Mouse (Mus musculus) layer of hippocampus, adult 11-12 months (tissue): ENCODE measurements around the gene Sympk.

ENCODE experiments used
- DNase-seq: peaks from one replicate; pipeline ENCODE4 v3.0.0; 2022; ENCODE audit warnings: low spot score

Gene Sympk

GRCm38 (mm10) chr7:19007026-19007977 is 16.9 kb upstream of the Sympk start:
- no peak for DNase-seq

- DNase-seq: no peak
Observed at GRCm38 (mm10) chr7:19010581-19010980, 13.6 kb upstream of the Sympk start.

- DNase-seq: no peak
Observed at GRCm38 (mm10) chr7:19012025-19012621, 12.1 kb upstream of the Sympk start.

GRCm38 (mm10) chr7:19012882-19013281 is 11.3 kb upstream of the Sympk start:
- no peak for DNase-seq

DNA sequence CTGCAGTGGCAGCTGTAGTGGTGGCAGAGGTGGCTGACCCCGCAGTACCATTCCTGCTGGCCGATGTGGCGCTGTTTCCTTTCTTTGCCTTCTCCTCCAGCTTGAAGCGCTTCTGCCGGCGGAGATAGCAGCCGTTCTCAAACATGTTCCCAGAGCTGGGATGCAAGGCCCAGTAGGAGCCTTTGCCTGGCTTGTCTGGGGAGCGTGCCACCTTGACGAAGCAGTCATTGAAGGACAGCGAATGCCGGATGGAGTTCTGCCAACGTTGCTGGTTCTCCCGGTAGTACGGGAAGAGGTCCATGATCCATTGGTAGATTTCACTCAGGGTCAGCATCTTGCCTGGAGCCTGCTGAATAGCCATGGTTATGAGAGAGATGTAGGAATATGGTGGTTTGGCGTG is 9.7 kb upstream of the Sympk start:
- DNase-seq: no peak

DNA sequence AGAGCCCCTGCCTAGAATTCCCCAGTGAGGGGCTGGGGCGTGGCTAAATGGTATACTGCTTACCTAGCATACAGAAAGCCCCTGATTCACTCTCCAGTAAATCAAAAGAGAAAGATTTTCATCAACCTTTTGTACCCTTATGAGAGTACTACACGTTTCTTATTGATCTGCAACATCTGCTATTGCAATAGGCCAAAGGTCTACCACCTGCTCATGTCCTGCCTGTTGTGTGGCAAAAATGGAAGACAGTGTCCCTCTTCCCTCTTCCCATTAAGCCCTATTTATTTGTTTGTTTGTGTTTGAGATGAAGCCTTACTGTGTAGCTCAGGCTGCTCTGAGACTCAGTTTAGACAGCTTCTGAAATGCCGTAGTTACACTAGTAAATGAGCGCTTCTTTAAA is 8.1 kb upstream of the Sympk start:
- no peak for DNase-seq

DNA sequence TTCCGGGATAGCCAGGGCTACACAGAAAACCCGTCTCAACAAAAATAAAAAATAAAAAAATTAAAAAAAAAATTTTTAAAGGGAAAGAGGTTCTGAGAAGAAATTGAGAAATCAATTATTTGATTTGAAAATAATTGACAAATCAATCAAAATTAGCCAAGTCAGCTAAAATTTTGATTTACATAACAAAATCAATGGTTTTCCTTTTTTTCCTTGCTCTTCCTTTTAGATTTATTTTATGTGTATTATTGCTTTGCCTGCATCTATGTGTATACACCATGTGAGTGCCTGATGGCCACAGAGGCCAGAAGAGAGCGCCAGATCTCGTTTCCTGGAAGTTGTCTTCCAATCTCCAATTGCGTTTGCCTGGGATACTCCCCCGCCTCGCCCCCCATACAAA is 6.3 kb upstream of the Sympk start:
- DNase-seq: no peak

DNA sequence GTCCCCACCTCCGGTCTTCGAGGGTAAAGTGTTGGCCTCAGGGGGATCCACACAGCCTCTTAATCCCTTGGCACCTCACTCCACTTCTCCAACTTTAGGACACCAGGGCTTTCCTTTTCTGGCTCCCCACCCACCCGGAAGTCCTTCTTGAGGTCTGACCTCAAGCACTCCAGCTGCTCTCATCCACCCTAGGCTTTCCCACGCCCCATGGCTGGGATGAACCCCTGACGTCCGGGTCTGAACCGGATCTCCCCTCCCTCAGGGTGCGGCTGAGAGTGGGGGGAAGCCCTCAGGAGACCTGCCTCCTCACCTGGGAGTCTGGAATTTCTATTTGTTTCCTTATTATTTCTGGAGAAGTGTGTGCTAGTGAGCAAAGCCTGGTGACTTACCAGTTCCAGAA is 3.1 kb upstream of the Sympk start:
- DNase-seq: no peak

DNA sequence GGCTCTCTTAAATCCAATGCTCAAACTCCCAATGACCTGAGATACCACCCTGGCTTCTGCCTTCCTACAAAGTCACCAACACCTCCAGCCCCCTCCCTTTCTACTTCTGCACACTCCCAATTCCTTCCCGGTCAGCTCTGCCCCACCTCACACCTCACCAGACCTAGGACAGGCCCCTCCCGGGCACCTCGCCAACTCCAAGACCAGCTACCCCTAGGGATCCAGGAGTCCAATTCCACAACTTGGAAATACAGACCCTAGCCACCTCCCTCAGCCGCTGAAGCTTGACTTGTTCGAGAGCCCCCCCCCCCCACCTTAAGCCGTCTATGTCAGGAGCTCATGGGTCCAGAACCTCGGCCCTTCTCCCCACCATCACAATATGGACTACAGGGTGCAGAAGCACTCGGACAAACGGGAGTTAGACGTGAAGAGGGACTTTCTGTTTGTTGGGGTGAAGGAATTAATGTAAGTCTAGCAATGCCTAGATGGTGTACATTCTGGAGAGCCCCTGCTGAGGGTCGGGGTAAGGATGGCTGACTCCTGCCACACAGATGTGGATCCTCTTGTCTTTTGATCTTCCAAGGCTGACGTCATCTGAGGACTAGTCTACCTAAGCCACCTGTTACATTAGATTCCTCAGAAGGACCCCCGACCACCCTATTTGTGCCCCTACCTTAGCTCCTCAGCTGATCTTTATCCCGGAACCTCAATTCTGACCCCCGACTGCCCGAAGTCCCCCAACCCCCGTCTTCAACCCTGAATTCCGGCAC is 1.8 kb upstream of the Sympk start:
- DNase-seq: no peak

DNA sequence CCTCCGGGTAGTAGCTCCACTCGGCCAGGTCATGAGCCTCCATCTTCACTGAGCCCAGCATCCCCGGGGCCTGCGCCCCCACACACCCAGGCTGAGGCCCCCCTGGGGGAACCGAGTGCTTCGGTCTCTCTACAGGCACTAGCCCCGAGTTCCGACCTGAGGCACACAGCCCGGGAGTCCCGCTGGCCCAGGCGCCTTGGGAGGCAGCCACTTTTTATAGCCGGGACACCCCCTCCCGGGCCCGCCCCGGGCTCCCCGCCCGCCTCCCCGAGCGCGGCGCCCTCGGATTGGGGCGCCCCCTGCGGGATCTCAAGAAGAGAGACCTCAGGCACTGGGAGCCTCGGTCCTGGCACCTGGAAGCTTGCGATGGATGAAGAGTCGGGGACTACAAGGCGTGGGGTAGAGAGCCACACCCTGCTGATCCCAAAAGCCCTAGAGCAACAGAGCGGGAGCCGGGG is 791 bp upstream of the Sympk start, which contains the start of gene Foxa3:
TSS of gene Foxa3 (minus strand) at position 182 of the 458 bp plus-strand sequence.
- DNase-seq: peak; percentile 39

GRCm38 (mm10) chr7:19024581-19025255 is 541 bp downstream of the Sympk start:
- peak; percentile 42 for DNase-seq

DNA sequence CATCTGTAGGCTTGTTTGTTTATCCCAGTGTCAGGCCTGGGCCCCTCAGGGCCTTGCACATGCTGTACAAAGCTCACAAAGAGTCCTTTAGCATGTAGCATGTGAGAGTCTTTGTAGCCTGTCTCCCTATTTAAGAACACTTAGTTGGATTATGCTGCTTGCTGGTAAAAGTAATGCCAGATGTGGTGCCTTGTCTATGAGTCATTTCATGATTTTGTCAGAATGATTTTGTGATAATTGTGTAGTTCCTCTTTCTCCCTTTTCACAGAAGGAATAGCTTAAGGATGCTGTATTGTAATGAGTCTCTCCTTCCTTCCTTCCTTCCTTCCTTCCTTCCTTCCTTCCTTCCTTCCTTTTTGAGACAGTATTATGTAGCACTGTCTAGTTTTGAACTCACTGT is 3.9 kb downstream of the Sympk start:
- no peak for DNase-seq

DNA sequence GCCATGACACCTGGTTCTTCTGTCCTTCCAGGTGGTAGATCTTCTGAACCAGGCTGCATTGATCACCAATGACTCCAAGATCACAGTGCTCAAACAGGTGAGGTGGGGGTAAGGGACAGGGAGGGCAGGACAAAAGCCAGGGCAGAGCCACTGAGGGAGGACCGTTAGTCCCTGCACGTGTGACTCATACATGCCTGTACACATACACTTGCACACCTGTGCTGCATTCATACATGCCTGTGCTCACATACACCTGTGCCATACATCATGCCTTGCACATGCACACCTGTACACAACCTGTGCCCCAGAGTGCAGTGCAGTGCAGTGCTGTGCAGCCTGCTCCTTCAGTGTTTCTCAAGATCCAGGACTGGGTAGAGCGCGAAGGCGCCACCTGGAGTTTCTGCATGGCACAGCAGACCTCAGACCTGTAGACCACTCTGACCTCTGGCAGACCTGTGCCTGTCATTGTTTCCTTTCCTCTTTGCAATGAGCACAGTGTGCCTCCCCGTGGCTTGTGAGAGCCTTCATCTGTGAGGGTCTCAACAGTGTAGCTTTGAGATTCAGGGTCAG is 5.0 kb downstream of the Sympk start:
- DNase-seq: no peak

DNA sequence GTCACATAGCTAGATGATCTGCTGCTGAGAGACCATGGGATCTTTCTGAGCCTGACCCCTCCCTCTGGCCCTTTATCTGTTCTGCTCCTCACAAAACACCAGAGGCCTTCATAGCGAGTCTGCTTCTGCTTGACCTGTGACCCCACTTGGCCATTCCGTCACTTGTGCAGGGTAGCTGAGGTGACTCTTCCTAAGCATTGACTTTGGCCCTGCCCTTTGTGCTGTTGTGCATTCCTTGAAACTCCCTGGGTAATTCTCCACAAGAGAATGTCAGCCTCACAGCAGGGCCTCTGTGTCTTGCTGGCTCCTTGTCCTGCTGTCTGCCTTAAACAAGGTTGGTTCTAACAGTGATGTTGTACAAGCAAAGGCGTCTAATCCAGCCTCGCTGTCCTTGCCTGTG is 7.5 kb downstream of the Sympk start:
- DNase-seq: no peak

GRCm38 (mm10) chr7:19044616-19045015 is 20.4 kb downstream of the Sympk start:
- DNase-seq: no peak

- no peak for DNase-seq
Observed at GRCm38 (mm10) chr7:19046286-19047069, 22.3 kb downstream of the Sympk start.

- no peak for DNase-seq
Observed at GRCm38 (mm10) chr7:19048006-19048527, 23.9 kb downstream of the Sympk start.

DNA sequence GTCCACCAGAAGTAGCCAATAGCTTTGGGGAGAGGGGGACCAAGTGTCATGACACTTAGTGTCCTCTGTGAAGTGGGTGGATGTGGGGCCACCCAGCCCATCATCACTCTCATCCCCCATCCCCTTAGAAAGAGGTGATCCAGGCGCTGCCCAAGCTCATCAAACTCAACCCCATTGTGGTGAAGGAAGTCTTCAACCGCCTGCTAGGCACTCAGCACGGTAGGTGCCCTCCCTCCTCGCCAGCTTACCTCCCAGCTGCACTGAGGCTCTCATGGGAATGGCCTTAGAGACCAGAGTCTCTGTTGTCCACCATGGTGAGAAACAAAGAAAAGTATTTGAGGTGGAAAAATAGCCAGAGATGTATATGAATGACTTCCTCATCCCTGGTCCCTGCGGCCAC is 25.1 kb downstream of the Sympk start:
- DNase-seq: no peak

- no peak for DNase-seq
Observed at GRCm38 (mm10) chr7:19050172-19050571, 26.0 kb downstream of the Sympk start.

DNA sequence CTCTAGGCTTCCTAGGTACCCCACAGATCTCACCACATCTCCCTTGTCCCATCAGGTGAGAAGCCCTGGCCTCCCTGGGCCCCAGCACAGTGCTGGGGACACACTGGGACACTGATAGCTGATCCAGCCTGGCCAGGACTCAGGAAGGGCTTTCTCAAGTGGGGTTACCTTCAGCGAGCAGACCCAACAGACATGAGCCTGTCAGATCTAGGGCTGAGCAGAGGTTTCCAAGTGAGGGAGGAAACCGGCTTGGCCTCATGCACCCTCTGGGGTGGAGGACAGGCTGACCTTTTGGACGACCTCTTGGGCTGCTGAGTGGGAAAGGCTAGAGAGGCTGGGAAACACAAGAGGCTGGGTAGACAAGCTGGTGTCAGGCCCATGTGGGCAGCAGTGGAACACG is 27.0 kb downstream of the Sympk start:
- no peak for DNase-seq
